Mouse (Mus musculus) CH12.LX (cell line): ENCODE measurements around the gene Pllp.

Source experiments
- CHD1 ChIP-seq: IDR thresholded peaks from 2 replicates; pipeline ENCODE4 v1.6.1; 2012; ENCODE audit warnings: low read depth, low read length, improper control_type of control experiment, inconsistent platforms
- CTCF ChIP-seq, 2 experiments: IDR thresholded peaks in 1 of 2; conservative IDR thresholded peaks in 1 of 2; 2 replicates each; pipeline ENCODE4 v1.5.1; 2011 to 2012; ENCODE audit warnings: low read depth in 2 of 2, low read length in 2 of 2, improper control_type of control experiment in 1 of 2, inconsistent platforms in 1 of 2, mild to moderate bottlenecking in 1 of 2, moderate library complexity in 1 of 2
- EP300 ChIP-seq: IDR thresholded peaks from 2 replicates; pipeline ENCODE4 v1.6.1; 2011; ENCODE audit warnings: low read length, improper control_type of control experiment
- ETS1 ChIP-seq: conservative IDR thresholded peaks from 2 replicates; pipeline ENCODE4 v1.6.1; 2012; ENCODE audit warnings: low read depth, mild to moderate bottlenecking, inconsistent platforms, low read length, improper control_type of control experiment, moderate library complexity
- JUND ChIP-seq: conservative IDR thresholded peaks from 2 replicates; pipeline ENCODE4 v1.6.1; 2011; ENCODE audit warnings: low read depth, low read length, improper control_type of control experiment
- MAFK ChIP-seq: IDR thresholded peaks from 2 replicates; pipeline ENCODE4 v1.6.1; 2011; ENCODE audit warnings: low read length, improper control_type of control experiment; ENCODE audit not compliant: insufficient replicate concordance
- MAX ChIP-seq: IDR thresholded peaks from 2 replicates; pipeline ENCODE4 v1.6.1; 2011; ENCODE audit warnings: low read length, improper control_type of control experiment
- MYC ChIP-seq: IDR thresholded peaks from 2 replicates; pipeline ENCODE4 v1.6.1; 2011; ENCODE audit warnings: low read depth, mild to moderate bottlenecking, improper control_type of control experiment, low read length
- NRF1 ChIP-seq: IDR thresholded peaks from 2 replicates; pipeline ENCODE4 v1.6.1; 2014; ENCODE audit warnings: low read depth, mild to moderate bottlenecking, inconsistent platforms, low read length, improper control_type of control experiment, moderate library complexity
- POLR2A ChIP-seq: IDR thresholded peaks from 2 replicates; pipeline ENCODE4 v1.6.1; 2011; ENCODE audit warnings: low read depth, mild to moderate bottlenecking, improper control_type of control experiment, low read length
- POLR2AphosphoS2 ChIP-seq: IDR thresholded peaks from 2 replicates; pipeline ENCODE4 v1.6.1; 2011; ENCODE audit warnings: low read depth, low read length, improper control_type of control experiment
- RCOR1 ChIP-seq: conservative IDR thresholded peaks from 2 replicates; pipeline ENCODE4 v1.6.1; 2012; ENCODE audit warnings: low read depth, mild to moderate bottlenecking, inconsistent platforms, low read length, improper control_type of control experiment
- TCF12 ChIP-seq: IDR thresholded peaks from 2 replicates; pipeline ENCODE4 v1.6.1; 2014; ENCODE audit warnings: low read depth, mild to moderate bottlenecking, inconsistent platforms, low read length, improper control_type of control experiment
- ZNF384 ChIP-seq: IDR thresholded peaks from 2 replicates; pipeline ENCODE4 v1.6.1; 2012; ENCODE audit warnings: low read depth, low read length, improper control_type of control experiment, inconsistent platforms

- TF ChIP-seq MAX: no peak
- no peak for TF ChIP-seq RCOR1
- TF ChIP-seq EP300: no peak
- TF ChIP-seq CTCF (conservative IDR thresholded peaks at IDR 0.05 in 1 of 2, IDR thresholded peaks at IDR 0.05 in 1 of 2; ENCODE audit: low read depth in 2 of 2, low read length in 2 of 2): no peak
- no peak for TF ChIP-seq MAFK
- TF ChIP-seq MYC: no peak
- TF ChIP-seq POLR2A: no peak
- TF ChIP-seq ZNF384: no peak
- TF ChIP-seq ETS1: no peak
- TF ChIP-seq POLR2AphosphoS2: no peak
- TF ChIP-seq TCF12: no peak
- TF ChIP-seq NRF1: no peak
- TF ChIP-seq JUND: no peak
- TF ChIP-seq CHD1: no peak
Measured at GRCm38 (mm10) chr8:94716841-94717240, 20.8 kb upstream of the Pllp start.
